Mouse (Mus musculus): ENCODE results near the gene B020031M17Rik.
"Not testable (repeated sequence)": the region's sequence is repeated elsewhere in the genome, so short reads cannot be mapped to it uniquely, and the experiment has no call there.

Gene B020031M17Rik

DNA sequence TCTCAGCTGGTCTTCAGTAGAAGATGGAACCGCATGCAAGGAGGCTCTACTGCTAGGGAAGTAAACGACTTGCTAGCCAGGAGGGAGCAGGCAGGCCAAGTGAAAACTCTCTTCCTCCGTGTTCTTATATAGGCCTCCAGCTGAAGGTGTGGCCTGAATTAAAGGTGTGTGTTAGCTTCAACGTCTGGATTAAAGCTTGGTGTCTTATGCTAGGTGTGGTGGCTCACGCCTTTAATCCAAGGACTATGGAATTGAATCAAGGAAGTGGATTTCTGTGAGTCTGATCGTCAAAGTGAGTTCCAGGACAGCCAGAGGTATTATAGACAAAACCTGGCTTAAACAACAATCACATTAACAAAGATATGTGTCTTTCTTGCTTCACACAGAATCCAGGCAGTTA is at the start of gene B020031M17Rik:
Gene B020031M17Rik (minus strand): TSS at position 101 of the 400 bp plus-strand sequence.
- DNase-seq (ENCODE audit: low read depth, low spot score) = not testable (repeated sequence)

GRCm38 (mm10) chr13:119999215-119999614 is 48.6 kb upstream of the B020031M17Rik start:
- DNase-seq (ENCODE audit: low read depth, low spot score) = not testable (repeated sequence)

- DNase-seq (ENCODE audit: low read depth, low spot score) = not testable (repeated sequence)
These were observed 48.0 kb upstream of the B020031M17Rik start for GRCm38 (mm10) chr13:119998442-119999086.

DNA sequence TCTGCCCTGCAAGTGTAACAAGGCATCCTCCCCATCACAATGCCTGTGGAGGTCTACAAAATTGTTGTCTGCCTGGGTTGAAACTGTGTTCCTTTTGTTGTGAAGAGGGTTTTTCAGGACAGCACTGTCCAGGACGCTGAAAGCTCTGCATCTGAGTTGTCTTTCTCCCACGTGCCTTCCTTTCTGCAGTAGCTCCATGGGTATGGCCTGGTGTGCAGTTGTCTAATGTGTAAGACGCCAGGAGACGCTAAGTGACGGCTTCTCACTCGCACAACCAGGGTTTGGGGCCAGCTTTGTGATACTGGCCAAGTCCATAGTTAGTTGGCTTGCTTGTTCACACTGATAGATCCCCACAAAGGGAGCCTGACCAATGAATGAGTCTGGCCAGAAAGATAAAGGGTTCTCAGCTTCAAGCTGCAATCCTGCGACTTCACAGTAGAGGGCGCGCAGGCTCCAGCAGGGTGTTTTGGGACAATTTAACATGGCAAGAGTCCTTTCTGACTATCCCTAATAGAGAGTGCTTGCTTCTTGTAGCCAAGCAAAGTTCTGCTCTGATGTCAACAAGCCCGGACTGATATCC is 41.4 kb upstream of the B020031M17Rik start:
- DNase-seq (ENCODE audit: low read depth, low spot score) = not testable (repeated sequence)

GRCm38 (mm10) chr13:119991264-119991663 is 40.7 kb upstream of the B020031M17Rik start:
- not testable (repeated sequence) for DNase-seq (ENCODE audit: low read depth, low spot score)

- not testable (repeated sequence) for DNase-seq (ENCODE audit: low read depth, low spot score)
These were observed 18.6 kb upstream of the B020031M17Rik start for GRCm38 (mm10) chr13:119969163-119969562.

GRCm38 (mm10) chr13:119968193-119968592 is 17.6 kb upstream of the B020031M17Rik start:
- not testable (repeated sequence) for DNase-seq (ENCODE audit: low read depth, low spot score)

GRCm38 (mm10) chr13:119965968-119966367 is 15.4 kb upstream of the B020031M17Rik start:
- DNase-seq (ENCODE audit: low read depth, low spot score) = not testable (repeated sequence)

DNA sequence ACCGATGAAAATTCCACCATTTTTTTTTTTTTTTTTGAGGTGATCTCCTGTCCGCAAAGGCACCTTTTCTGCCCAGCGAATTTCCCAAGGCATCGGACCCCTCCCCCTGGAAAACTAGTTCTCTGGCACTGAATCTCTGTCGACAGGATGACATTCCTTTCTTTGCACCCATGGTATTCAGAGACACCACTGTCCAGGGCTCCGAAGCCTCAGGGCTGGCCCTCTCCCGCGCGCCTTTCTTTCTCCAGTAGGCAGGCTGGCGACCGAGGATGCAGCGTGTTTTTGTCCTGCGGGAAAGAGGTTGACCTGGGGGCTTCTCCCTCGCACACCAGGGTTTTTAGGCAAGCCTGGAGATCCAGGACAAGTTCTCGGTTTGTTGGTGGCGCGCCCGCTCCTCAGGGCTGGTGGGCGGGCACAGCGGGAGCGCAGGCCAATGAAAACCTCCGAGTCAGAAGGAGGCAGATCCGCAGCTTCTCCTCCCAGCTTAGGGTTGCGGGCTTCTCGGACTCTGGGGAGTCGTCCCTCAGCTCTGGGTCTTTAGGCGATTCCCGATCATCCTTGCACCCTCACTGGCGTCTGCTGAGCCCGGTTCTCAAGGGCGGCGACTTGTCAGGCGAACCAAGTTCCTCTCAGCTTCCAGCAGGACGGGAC is 14.8 kb upstream of the B020031M17Rik start:
- not testable (repeated sequence) for DNase-seq (ENCODE audit: low read depth, low spot score)

GRCm38 (mm10) chr13:119962856-119963255 is 12.2 kb upstream of the B020031M17Rik start:
- DNase-seq (ENCODE audit: low read depth, low spot score) = not testable (repeated sequence)

DNA sequence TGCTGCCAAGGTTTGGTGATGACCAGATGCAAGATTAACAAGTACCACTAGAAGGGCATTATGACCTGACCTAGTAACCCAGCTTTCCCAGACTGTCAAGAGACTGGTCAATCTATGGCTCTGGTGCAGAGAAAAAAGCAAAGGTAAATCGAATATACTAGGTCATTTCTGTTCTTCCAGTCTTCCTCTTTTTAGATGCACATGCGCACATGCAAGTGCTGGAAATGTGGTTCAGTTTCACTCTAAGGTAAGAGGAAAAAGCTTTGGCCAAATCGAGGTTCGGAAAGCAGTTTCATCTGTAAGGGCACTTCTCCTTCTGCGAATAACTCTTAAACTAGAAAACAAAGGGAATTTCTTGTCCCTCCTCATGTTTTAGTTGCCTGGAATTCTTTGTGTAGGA is 5.0 kb upstream of the B020031M17Rik start:
- DNase-seq (ENCODE audit: low read depth, low spot score) = not testable (repeated sequence)

DNA sequence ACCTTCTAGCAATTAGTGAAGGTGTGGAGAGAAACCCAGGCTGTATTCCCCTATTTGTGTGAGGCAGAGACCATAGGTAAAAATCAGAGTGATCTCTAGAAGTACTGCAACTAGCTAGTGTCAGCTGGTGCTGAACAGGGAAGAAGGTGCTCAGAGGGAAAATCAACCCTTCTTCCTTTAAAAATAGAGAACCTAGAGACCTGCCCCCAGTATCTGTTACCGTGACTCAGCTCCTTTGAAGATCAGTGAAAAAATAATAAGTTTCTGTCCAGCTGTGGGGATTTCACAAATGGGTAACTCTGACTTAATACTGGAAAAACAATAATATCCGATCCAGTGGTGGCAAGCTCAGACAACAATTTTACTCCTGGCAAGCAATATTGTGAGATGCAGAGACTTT is 4.5 kb upstream of the B020031M17Rik start:
- not testable (repeated sequence) for DNase-seq (ENCODE audit: low read depth, low spot score)

DNA sequence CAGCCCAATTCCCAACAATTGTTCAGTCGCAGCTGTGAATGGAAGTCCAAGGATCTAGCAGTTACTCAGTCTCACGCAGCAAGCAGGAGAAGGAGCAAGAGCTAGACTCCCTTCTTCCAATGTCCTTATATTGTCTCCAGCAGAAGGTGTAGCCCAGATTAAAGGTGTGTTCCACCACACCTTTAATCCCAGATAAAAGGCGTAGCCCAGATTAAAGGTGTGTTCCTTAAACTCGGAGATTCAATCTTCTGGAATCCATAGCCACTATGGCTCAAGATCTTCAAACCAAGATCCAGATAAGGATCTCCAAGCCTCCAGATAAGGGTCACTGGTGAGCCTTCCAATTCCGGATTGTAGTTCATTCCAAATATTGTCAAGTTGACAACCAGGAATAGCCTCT is 21.4 kb downstream of the B020031M17Rik start, which contains the start of gene Gm21761:
Gene Gm21761 (minus strand): TSS at position 101 of the 400 bp plus-strand sequence.
- not testable (repeated sequence) for DNase-seq (ENCODE audit: low read depth, low spot score)

GRCm38 (mm10) chr13:119924597-119925340 is 25.8 kb downstream of the B020031M17Rik start:
- not testable (repeated sequence) for DNase-seq (ENCODE audit: low read depth, low spot score)

- DNase-seq (ENCODE audit: low read depth, low spot score) = not testable (repeated sequence)
These were observed 33.5 kb downstream of the B020031M17Rik start for GRCm38 (mm10) chr13:119916966-119917722.

GRCm38 (mm10) chr13:119916449-119916848 is 34.2 kb downstream of the B020031M17Rik start:
- not testable (repeated sequence) for DNase-seq (ENCODE audit: low read depth, low spot score)
